Mouse (Mus musculus): ENCODE data around the gene Rabggta.

DNA sequence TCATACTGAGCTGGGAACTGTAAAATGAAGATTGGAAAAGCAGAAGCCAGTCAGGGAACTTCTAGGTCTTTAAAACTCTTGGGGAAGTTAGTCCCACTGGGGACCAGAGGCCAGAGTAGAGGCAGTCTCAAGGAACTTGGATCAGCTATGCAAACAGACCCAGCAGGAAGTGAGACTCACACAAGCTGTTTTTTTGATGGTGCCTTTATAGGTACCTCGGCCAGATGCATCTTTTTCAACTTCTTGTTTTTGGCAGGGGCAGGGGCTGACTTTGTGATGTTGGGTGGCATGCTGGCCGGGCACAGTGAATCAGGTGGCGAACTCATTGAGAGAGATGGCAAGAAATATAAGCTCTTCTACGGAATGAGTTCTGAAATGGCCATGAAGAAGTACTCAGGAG lies 44.4 kb downstream of the Rabggta start:
- TF ChIP-seq EP300 (IDR thresholded peaks at IDR 0.05) (no peak), CTCF (IDR thresholded peaks at IDR 0.05) (no peak)
